ENCODE assay signal across 8 mouse cellular contexts in genomic region chr4:129819712-129820336, GRCm38 (mm10). TPM values are rescaled to one million over a fixed set of nuclear protein-coding genes. Genes with fewer than 3 reads are reported as not detected.
DNase-seq lines count a peak whose midpoint lies in the region; ATAC-seq lines count a peak whose summit lies in the region.

No protein-coding gene starts in this region.

- ATAC-seq in common myeloid progenitor, adult 5-6 weeks (replicated peaks; ENCODE audit: low read depth, poor library complexity, severe bottlenecking) = peak; percentile 91
- peak; percentile 90 for ATAC-seq in megakaryocyte progenitor cell, adult 5-6 weeks (replicated peaks; ENCODE audit: poor library complexity)

- DNase-seq in ZHBTc4 (ENCODE audit: low read depth, low spot score) = peak; percentile 99
- peak; percentile 96 to 98 for DNase-seq in gastrocnemius, adult 8-10 months (ENCODE audit: low spot score in 2 of 2)
- DNase-seq in induced T-regulatory cell, adult 2 months (ENCODE audit: low read depth) = peak; percentile 98
- DNase-seq in left cerebral cortex, adult 9 months (ENCODE audit: low spot score in 2 of 2) = peak; percentile 84 to 92
- DNase-seq in right cerebral cortex, postnatal 14 days = peak; percentile 91
- peak; percentile 92 to 98 for DNase-seq in urinary bladder, postnatal 36 days (ENCODE audit: low spot score in 2 of 2)

RNA-seq across cellular contexts. Expression of gene Ptp4a2, which starts 8.8 kb away (rescaled TPM):
- total RNA-seq in common myeloid progenitor, adult 5-6 weeks (2017) = 364 and 441 TPM in 2 replicates
- 100 to 1,000 TPM; 663 to 813 (median 803) TPM for total RNA-seq in gastrocnemius, adult 8-10 months (2022)
- 310 and 335 TPM in 2 replicates for total RNA-seq in megakaryocyte progenitor cell, adult 5-6 weeks (2015)
- total RNA-seq in megakaryocyte progenitor cell, adult 5-6 weeks (2017) = 303 and 393 TPM in 2 replicates

Comparison
In these comparisons a context has a peak if more than half of its experiments do, and no peak if none do; other contexts are left out.
1. Peak in every context shown above with its lines: DNase-seq and ATAC-seq.